Comparison of ENCODE assay signal across 11 mouse cellular contexts in the genomic region with DNA sequence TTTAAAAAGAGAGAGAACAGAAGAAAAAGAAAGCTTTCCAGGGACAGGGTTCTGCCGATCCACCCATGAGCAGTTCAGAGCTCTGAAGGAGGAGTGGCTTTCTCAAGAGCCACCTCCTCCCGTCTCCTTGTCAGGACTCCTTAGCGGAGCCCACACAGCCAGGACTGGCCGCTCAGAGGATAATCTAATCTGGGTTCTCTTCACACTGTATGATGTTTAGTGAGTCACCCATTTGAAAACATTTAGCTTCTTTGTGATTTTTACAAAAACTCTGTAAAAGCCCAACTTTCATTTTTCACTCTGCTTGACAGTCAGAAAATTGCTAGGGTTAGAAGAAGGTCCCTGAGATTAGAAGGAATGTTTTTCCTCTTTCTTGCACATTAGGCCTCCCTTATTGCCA.
A peak's percentile ranks its signal among the peaks of the same experiment; 100 is the strongest.
DNase-seq lines count a peak whose midpoint lies in the region; ATAC-seq and TF ChIP-seq lines count a peak whose summit lies in the region.
"Had no signal": no experiment of that assay in that cellular context is flagged by ENCODE, and none has a peak within 500 bp of the region (broad histone marks: within the 10 kb centered on the region; RNA-seq: fewer than 3 reads in every experiment).

No protein-coding gene starts in this region.

- no peak for DNase-seq in heart, postnatal 25 days (ENCODE audit: low spot score)
- DNase-seq in lung, postnatal 14 days, result no peak
- peak; percentile 74 for DNase-seq in brain, adult 2 months (ENCODE audit: low read depth, low spot score)
- DNase-seq in thymus, postnatal 36 days, result no peak
- DNase-seq in layer of hippocampus, postnatal 10 days (ENCODE audit: low spot score in 2 of 2), result no peak
- DNase-seq: adrenal gland, postnatal 14 days; cerebellum, adult 11 months had no signal

- H3K4me1 ChIP-seq in heart, embryonic 13.5 days, result peaks cover 14% of the 10 kb centered on the region
- H3K4me1 ChIP-seq in lung, embryonic 16.5 days (replicated peaks; ENCODE audit: control insufficient read depth, insufficient read depth, low read length), result peaks cover 5% of the 10 kb centered on the region
- no peaks in the 10 kb centered on the region for H3K4me1 ChIP-seq in intestine, postnatal 0 days (replicated peaks; ENCODE audit: control insufficient read depth, insufficient read depth, low read length)

- no peaks in the 10 kb centered on the region for H3K27me3 ChIP-seq in heart, embryonic 13.5 days (replicated peaks)
- H3K27me3 ChIP-seq in lung, embryonic 16.5 days (ENCODE audit: control insufficient read depth, insufficient read depth, low read depth, low read length), result no peaks in the 10 kb centered on the region
- peaks cover 29% of the 10 kb centered on the region for H3K27me3 ChIP-seq in intestine, postnatal 0 days (replicated peaks; ENCODE audit: control insufficient read depth, insufficient read depth, low read length)
- H3K27me3 ChIP-seq: Patski had no signal

- H3K4me3 ChIP-seq in heart, embryonic 13.5 days, result no peak overlapping the region
- H3K4me3 ChIP-seq in lung, embryonic 16.5 days (ENCODE audit: low read length), result no peak overlapping the region
- H3K4me3 ChIP-seq in intestine, postnatal 0 days (ENCODE audit: low read depth, low read length), result no peak overlapping the region

- WGBS in heart, embryonic 13.5 days, result 21% methylated on average over 4 of the region's 4 CpGs
- WGBS in lung, embryonic 16.5 days, result 19% methylated on average over 4 of the region's 4 CpGs
- 32% methylated on average over 4 of the region's 4 CpGs for WGBS in intestine, postnatal 0 days

- no peak overlapping the region for H3K27ac ChIP-seq in heart, embryonic 13.5 days (replicated peaks)
- H3K27ac ChIP-seq in lung, embryonic 16.5 days (ENCODE audit: low read length), result no peak overlapping the region; the same call in 1 of the 2 replicates
- no peak overlapping the region for H3K27ac ChIP-seq in intestine, postnatal 0 days (ENCODE audit: low read depth, low read length)

- intact Hi-C loops in heart, postnatal 25 days (cut with DNase I), result no loop called here

- no peaks in the 10 kb centered on the region for H3K36me3 ChIP-seq in heart, embryonic 13.5 days
- no peaks in the 10 kb centered on the region for H3K36me3 ChIP-seq in lung, embryonic 16.5 days (ENCODE audit: control insufficient read depth, insufficient read depth, low read length)
- H3K36me3 ChIP-seq in intestine, postnatal 0 days (ENCODE audit: control insufficient read depth, insufficient read depth), result no peaks in the 10 kb centered on the region

- 0 out of 2 replicates have a peak, but pooled peaks have one; percentile 51 for ATAC-seq in heart, embryonic 13.5 days (ENCODE audit: extremely low read depth, insufficient number of reproducible peaks, low FRiP score, low TSS enrichment)
- peak; percentile 64; the same call in 1 of the 2 replicates for ATAC-seq in lung, embryonic 16.5 days (ENCODE audit: low read depth)
- no peak for ATAC-seq in intestine, postnatal 0 days
- ATAC-seq: Patski had no signal

- H3K4me2 ChIP-seq in heart, embryonic 13.5 days, result peak overlapping the region; percentile 14; the same call in 1 of the 2 replicates
- H3K4me2 ChIP-seq in lung, embryonic 16.5 days (ENCODE audit: low read depth, low read length), result no peak overlapping the region
- peak overlapping the region; percentile 4; the same call in 1 of the 2 replicates for H3K4me2 ChIP-seq in intestine, postnatal 0 days (replicated peaks; ENCODE audit: low read depth)

- H3K9ac ChIP-seq in heart, embryonic 13.5 days, result no peak overlapping the region
- H3K9ac ChIP-seq in lung, embryonic 16.5 days (ENCODE audit: low read length), result no peak overlapping the region
- H3K9ac ChIP-seq in intestine, postnatal 0 days (ENCODE audit: low read depth, low read length), result no peak overlapping the region

- H3K9me3 ChIP-seq in heart, embryonic 13.5 days, result no peaks in the 10 kb centered on the region
- no peaks in the 10 kb centered on the region for H3K9me3 ChIP-seq in lung, embryonic 16.5 days (ENCODE audit: control insufficient read depth, low read length)
- no peaks in the 10 kb centered on the region for H3K9me3 ChIP-seq in intestine, postnatal 0 days (ENCODE audit: control insufficient read depth)

- no peak for TF ChIP-seq CTCF in intestine, postnatal 0 days (IDR thresholded peaks at IDR 0.05; ENCODE audit: low read depth)
